Comparison of ENCODE assay signal across 13 mouse cellular contexts in the genomic region with DNA sequence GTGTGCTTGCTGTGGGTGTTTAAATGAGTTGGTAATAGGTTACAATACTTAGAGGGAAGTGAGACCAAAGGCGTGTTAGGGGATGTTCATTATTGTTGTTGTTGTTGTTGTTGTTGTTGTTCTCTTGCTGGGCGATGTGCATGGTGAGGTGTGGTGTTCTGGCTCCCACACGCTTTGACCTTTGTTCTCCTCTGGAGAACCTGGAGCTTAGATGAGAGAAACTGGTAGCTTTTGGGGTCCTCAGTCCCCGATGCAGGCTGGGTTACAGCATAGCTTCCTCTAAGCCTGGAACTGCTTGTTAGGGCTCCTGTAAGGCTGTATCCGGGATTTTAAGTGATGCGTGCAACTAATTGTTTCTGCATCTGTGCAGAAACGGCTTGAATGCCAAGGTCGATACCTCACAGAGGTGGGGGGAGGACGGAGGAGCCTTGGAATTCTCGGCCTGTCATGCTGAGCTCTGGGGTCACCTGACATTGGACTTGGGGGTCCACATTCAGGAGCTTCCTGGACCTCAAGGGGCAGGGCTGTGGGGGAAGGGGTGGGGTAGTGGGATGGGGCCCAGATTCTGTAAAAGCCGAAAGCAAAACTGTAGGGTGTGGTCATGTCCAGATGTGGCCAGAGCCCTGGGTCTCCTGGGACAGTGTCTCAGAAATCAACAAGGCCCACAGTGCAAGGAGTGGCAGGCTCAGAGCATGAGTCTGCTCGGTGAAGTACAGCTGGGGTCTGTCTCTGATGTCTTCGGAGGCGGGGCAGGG. TPM values are rescaled to one million over a fixed set of nuclear protein-coding genes. Genes with fewer than 3 reads are reported as not detected.
DNase-seq lines count a peak whose midpoint lies in the region; ATAC-seq lines count a peak whose summit lies in the region.
"Had no signal": no experiment of that assay in that cellular context is flagged by ENCODE, and none has a peak within 500 bp of the region (broad histone marks: within the 10 kb centered on the region; RNA-seq: fewer than 3 reads in every experiment).

No protein-coding gene starts in this region.

- no peaks in the 10 kb centered on the region for H3K36me3 ChIP-seq in forebrain, embryonic 14.5 days (ENCODE audit: control insufficient read depth, insufficient read depth, low read length)
- H3K36me3 ChIP-seq: forebrain, embryonic 12.5 days; hindbrain, embryonic 10.5 days; stomach, embryonic 15.5 days had no signal

- H3K4me2 ChIP-seq in forebrain, embryonic 14.5 days (ENCODE audit: low read length) = no peak overlapping the region
- H3K4me2 ChIP-seq: forebrain, embryonic 12.5 days; stomach, embryonic 15.5 days had no signal

- peak; percentile 60 for DNase-seq in gastrocnemius, adult 18-20 months (ENCODE audit: low spot score)
- no peak for DNase-seq in gastrocnemius, postnatal 4 days (ENCODE audit: low spot score in 2 of 2)
- peak; percentile 79 for DNase-seq in 3134 (ENCODE audit: extremely low read depth, insufficient read length, low spot score)
- DNase-seq in NIH3T3 (ENCODE audit: low read depth) = peak; percentile 46
- peak; percentile 71 for DNase-seq in induced T-regulatory cell, adult 2 months (ENCODE audit: low read depth)
- DNase-seq in lung, postnatal 36 days = no peak
- no peak for DNase-seq in forebrain, embryonic 14.5 days (ENCODE audit: low spot score)
- DNase-seq in cerebellum, postnatal 4 days (ENCODE audit: low spot score in 2 of 2) = no peak

- H3K9ac ChIP-seq in forebrain, embryonic 14.5 days (ENCODE audit: low read length) = no peak overlapping the region
- H3K9ac ChIP-seq: forebrain, embryonic 12.5 days; stomach, embryonic 15.5 days had no signal

- no peak overlapping the region for H3K4me3 ChIP-seq in forebrain, embryonic 14.5 days (ENCODE audit: low read depth, low read length)
- H3K4me3 ChIP-seq: forebrain, embryonic 12.5 days; hindbrain, embryonic 10.5 days; stomach, embryonic 15.5 days had no signal

- H3K4me1 ChIP-seq in forebrain, embryonic 14.5 days (ENCODE audit: control insufficient read depth, insufficient read depth, low read length) = no peaks in the 10 kb centered on the region

- WGBS in forebrain, embryonic 14.5 days = 81% methylated on average over 14 of the region's 14 CpGs

- peaks cover 17% of the 10 kb centered on the region for H3K27me3 ChIP-seq in forebrain, embryonic 14.5 days (replicated peaks; ENCODE audit: control insufficient read depth, insufficient read depth, low read length)

- H3K9me3 ChIP-seq in forebrain, embryonic 14.5 days (replicated peaks; ENCODE audit: control insufficient read depth, low read length) = no peaks in the 10 kb centered on the region
- H3K9me3 ChIP-seq: forebrain, embryonic 12.5 days; hindbrain, embryonic 10.5 days; stomach, embryonic 15.5 days had no signal

- no peak overlapping the region for H3K27ac ChIP-seq in forebrain, embryonic 14.5 days (ENCODE audit: low read depth, low read length)
- H3K27ac ChIP-seq: forebrain, embryonic 12.5 days; hindbrain, embryonic 10.5 days; stomach, embryonic 15.5 days had no signal

- ATAC-seq in forebrain, embryonic 14.5 days = no peak

RNA-seq across cellular contexts. Expression of gene Fmnl1, which starts 5.0 kb away (rescaled TPM):
- total RNA-seq in gastrocnemius, adult 18-20 months (2021) = 1 to 10 TPM; 5.1 to 8.1 TPM
- total RNA-seq in gastrocnemius, postnatal 4 days (2021) = 1 to 10 TPM; 8.1 to 8.2 TPM
- 1.2 and 3.2 TPM in 2 replicates for polyA plus RNA-seq in forebrain, embryonic 14.5 days (2014; fragmentation: Nextera tagmentation; extraction: Ambion mirVana)

RNA-seq across cellular contexts. Expression of gene 1700023F06Rik, which starts 32.5 kb away (rescaled TPM):
- not detected for total RNA-seq in gastrocnemius, adult 18-20 months (2021)
- not detected for total RNA-seq in gastrocnemius, postnatal 4 days (2021)
- polyA plus RNA-seq in forebrain, embryonic 14.5 days (2014; fragmentation: Nextera tagmentation; extraction: Ambion mirVana) = 0.78 and 1.2 TPM in 2 replicates
- total RNA-seq: megakaryocyte-erythroid progenitor cell, adult 5-6 weeks had no signal

RNA-seq across cellular contexts. Expression of gene Spata32, which starts 42.4 kb away (rescaled TPM):
- not detected for total RNA-seq in gastrocnemius, adult 18-20 months (2021)
- total RNA-seq in gastrocnemius, postnatal 4 days (2021) = not detected
- not detected in 2 replicates for polyA plus RNA-seq in forebrain, embryonic 14.5 days (2014; fragmentation: Nextera tagmentation; extraction: Ambion mirVana)
- total RNA-seq: megakaryocyte-erythroid progenitor cell, adult 5-6 weeks had no signal
- polyA plus RNA-seq: forebrain, embryonic 12.5 days; hindbrain, embryonic 10.5 days; limb, embryonic 11.5 days; stomach, embryonic 15.5 days had no signal

RNA-seq across cellular contexts. Expression of gene Hexim2, which starts 43.6 kb away (rescaled TPM):
- total RNA-seq in gastrocnemius, adult 18-20 months (2021) = 1 to 10 TPM; 3.3 to 4.4 TPM
- total RNA-seq in gastrocnemius, postnatal 4 days (2021) = 1 to 10 TPM; 6.3 to 7.0 TPM
- polyA plus RNA-seq in forebrain, embryonic 14.5 days (2014; fragmentation: Nextera tagmentation; extraction: Ambion mirVana) = 9.6 and 13.4 TPM in 2 replicates

RNA-seq across cellular contexts. Expression of gene Hexim1, which starts 59.8 kb away (rescaled TPM):
- 10 to 100 TPM; 23.3 to 23.6 TPM for total RNA-seq in gastrocnemius, adult 18-20 months (2021)
- total RNA-seq in gastrocnemius, postnatal 4 days (2021) = 10 to 100 TPM; 26.9 to 29.6 TPM
- polyA plus RNA-seq in forebrain, embryonic 14.5 days (2014; fragmentation: Nextera tagmentation; extraction: Ambion mirVana) = 4.8 and 5.4 TPM in 2 replicates

Comparison
In these comparisons a context has a peak if more than half of its experiments do, and no peak if none do; other contexts are left out.
1. DNase-seq: peak in gastrocnemius, adult 18-20 months (single experiment), 3134 (single experiment), NIH3T3 (single experiment) and induced T-regulatory cell, adult 2 months (single experiment); none in gastrocnemius, postnatal 4 days (0 of 2), lung, postnatal 36 days (single experiment), forebrain, embryonic 14.5 days (single experiment) and cerebellum, postnatal 4 days (0 of 2).